Mouse (Mus musculus) ZHBTc4 (cell line): ENCODE data around the gene Miga1.
A peak's percentile ranks its signal among the peaks of the same experiment; 100 is the strongest.

Source experiments
- DNase-seq: peaks from one replicate; pipeline ENCODE4 v3.0.0-alpha.2; 2011; ENCODE audit warnings: low read depth, low spot score

Miga1 gene

GRCm38 (mm10) chr3:152339862-152340557 is at the start of gene Miga1:
Miga1 (minus strand) TSS chr3:152340407.
- DNase-seq = peak; percentile 88

- DNase-seq = peak; percentile 79
These were observed 43.9 kb upstream of the Miga1 start for GRCm38 (mm10) chr3:152384106-152384505.

- no peak for DNase-seq
These were observed 35.9 kb upstream of the Miga1 start for GRCm38 (mm10) chr3:152376063-152376462.

- DNase-seq = no peak
These were observed 24.0 kb upstream of the Miga1 start for GRCm38 (mm10) chr3:152364181-152364580.

GRCm38 (mm10) chr3:152359151-152359550 is 18.9 kb upstream of the Miga1 start:
- DNase-seq = no peak

GRCm38 (mm10) chr3:152356751-152357150 is 16.5 kb upstream of the Miga1 start:
- DNase-seq = peak; percentile 23

- no peak for DNase-seq
These were observed 15.2 kb upstream of the Miga1 start for GRCm38 (mm10) chr3:152355361-152355760.

- no peak for DNase-seq
These were observed 13.4 kb upstream of the Miga1 start for GRCm38 (mm10) chr3:152353434-152354177.

- DNase-seq = no peak
These were observed 12.1 kb upstream of the Miga1 start for GRCm38 (mm10) chr3:152352289-152352688.

- DNase-seq = no peak
These were observed 10.8 kb upstream of the Miga1 start for GRCm38 (mm10) chr3:152350966-152351365.

- no peak for DNase-seq
These were observed 10.2 kb upstream of the Miga1 start for GRCm38 (mm10) chr3:152350431-152350830.

GRCm38 (mm10) chr3:152348011-152348830 is 8.0 kb upstream of the Miga1 start:
- DNase-seq = no peak

GRCm38 (mm10) chr3:152347227-152347626 is 7.0 kb upstream of the Miga1 start:
- no peak for DNase-seq

- peak; percentile 54 for DNase-seq
These were observed 6.5 kb upstream of the Miga1 start for GRCm38 (mm10) chr3:152346633-152347141.

GRCm38 (mm10) chr3:152345732-152346632 is 5.8 kb upstream of the Miga1 start, which contains the start of gene Usp33:
Usp33 (plus strand) TSS chr3:152346478.
- DNase-seq = peak; percentile 94

- no peak for DNase-seq
These were observed 2.8 kb upstream of the Miga1 start for GRCm38 (mm10) chr3:152342961-152343517.

GRCm38 (mm10) chr3:152336085-152336484 is 4.1 kb downstream of the Miga1 start:
- DNase-seq = peak; percentile 61

- DNase-seq = no peak
These were observed 6.6 kb downstream of the Miga1 start for GRCm38 (mm10) chr3:152333641-152334040.

GRCm38 (mm10) chr3:152332545-152333300 is 7.5 kb downstream of the Miga1 start:
- DNase-seq = peak; percentile 56

- DNase-seq = no peak
These were observed 8.1 kb downstream of the Miga1 start for GRCm38 (mm10) chr3:152332104-152332503.
